Mouse (Mus musculus): ENCODE results near the gene Napb.

Napb gene

DNA sequence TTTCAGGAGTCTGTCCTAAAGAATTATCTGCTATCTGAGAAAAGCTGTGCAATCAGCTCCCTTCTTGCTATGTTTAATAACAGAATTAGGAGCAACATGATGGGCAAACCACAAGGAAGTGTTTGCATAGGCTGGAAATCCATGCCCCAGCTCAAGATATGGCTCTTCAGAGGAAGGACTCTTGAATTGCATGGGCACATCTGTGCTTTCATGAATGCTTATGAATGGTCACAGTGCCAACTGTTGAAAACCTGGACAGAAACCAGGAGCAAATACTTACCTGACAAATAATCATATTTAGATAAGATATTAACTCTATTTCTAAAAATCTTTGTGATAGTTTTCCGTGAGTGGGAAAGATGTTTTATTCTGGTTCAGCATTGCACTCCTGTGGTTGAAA, 45.4 kb downstream of the Napb start:
- no peak for DNase-seq

DNA sequence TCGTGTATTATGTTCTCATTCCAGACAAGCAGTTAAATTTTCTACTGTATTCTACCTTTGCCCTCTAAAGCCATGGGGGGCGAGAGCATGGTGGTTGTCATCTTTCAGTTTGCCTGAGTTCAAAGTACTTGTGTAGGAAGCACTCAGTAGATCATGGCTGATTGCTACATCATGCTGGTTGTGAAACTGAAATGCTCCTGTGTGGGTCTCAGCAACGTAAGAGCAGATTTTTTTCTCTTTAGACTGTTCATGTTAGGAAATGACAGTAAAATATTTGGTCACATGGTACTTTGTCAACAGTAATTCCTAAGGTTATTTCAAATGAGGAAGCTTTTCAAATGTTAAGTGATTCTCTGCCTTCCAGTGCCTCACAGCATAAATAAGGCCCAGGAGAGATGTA, 46.6 kb downstream of the Napb start:
- no peak for DNase-seq

DNA sequence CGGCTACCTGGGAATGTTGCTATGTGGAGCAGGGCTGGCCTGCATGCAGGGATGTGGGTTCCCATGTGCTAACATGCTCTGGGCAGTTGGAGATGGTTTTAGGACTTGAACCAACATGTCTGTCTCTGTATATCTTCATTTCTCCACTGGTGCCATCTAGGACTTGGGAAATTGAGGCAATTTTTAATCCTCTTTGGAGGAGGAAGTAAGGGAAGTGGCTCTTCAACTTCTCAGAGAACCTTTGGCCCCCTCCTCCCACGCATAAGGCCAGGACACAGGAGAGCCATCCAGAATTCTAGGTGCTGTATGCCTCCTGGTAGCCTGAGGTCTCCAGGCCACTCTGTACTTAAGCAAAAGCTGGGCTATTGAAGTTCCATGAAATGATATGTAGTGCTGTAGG, 47.3 kb downstream of the Napb start:
- DNase-seq, result no peak

DNA sequence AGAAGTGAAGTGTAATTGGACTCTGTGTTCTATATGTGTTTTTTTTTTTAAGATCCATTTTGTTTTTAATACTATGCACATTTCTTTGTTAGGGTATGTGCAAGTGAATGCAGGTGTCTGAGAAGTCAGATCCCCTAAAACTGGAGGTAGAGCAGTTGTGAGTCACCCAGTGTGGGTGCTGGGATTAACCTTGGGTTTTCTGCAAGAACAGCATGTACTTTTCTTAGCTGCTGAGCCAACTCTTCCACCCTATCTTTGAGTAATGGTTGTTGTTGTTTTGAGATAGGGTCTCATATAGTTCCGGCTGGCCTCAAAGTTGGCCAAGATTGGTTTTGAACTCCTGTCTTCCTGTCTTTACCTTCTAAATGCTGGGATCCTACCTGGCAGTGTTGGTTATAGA, 49.2 kb downstream of the Napb start:
- no peak for DNase-seq

DNA sequence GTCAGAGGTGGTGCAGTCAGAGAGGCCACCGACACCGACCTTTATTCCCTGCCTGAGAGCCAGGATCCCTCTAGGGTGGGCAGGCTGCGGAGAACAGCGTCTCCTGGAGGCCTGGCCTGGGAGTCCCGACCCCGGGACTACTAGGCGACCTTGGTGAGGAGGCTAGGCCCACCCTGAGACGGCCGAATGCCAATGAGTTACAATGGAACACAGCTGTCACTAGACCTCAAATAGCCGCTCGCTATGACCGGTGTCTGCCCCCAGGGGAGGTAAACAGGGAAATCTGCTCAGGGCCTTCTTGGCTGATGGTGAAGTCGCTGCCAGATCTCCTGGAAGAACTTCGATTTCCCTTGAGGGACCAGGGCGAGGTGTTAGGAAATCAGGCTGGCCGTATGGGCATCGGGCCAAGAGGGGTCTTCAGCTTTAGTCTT, 50.8 kb downstream of the Napb start:
- DNase-seq, result peak; percentile 71

DNA sequence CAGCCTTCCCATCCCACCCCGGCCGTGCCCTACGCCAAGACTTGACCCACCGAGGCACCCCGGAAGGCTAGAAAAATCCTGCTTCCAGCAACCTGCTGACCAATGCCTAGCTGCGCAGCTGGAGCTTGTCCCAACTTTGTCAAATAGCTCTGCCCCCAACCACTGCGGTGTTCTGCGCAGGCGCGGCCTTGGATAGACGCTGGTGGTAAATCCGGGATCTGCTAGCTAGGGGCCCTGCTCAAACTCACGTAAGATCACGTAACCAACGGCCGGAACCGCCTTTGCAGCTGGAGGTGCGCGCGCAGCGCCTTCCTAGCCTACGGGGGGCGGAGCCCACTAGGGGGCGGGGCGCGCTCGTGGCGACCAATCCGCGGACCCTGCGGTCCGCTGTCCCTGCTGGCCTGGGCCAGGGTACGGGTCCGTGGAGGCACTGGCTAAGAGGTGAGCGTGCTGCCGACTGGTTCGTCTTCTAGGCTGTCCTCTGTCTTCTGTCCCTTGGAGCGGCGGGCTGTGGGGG, 51.4 kb downstream of the Napb start, which contains the start of gene Gzf1:
Gene Gzf1, plus strand, starts transcription at position 249 of the 517 bp plus-strand sequence.
- peak; percentile 99 for DNase-seq

DNA sequence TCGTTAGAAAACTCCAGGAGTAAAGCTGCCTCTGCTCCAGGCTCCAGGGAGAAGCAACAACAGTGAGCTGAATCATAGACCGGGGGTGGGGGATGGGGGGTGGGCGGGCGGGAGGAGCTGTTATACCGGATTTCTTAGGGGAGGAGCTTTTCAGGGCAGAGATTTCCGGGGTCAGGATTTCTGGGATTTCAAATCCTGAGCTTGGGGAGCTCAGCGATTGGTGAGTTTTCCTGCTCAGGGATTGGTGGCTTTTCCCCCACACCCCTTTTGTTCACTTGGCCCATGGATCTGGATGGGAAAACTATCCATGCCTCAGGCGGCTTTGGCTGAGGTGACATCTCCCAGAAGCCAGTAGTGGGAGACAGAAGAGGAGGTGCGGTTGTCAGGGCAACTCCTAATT, 52.9 kb downstream of the Napb start:
- DNase-seq, result peak; percentile 94

DNA sequence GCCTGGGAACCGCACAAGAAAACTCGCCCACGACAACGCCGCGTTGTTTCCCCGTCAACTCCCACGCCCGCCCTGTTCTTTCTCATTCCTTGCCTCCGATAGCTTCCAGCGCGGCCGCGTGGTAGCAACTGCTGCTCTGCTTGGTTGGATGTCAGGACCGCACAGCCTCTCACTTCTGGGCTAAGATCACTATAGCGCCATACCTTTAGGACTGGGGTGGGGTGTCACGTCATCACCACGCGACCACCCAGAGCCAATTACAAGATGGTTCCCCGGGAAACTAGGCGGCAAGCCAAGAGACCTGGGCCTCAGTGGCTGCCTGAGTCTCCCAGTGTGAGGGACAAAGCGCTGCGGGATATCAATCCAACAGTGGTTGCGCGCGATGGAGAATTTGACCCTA, 54.5 kb downstream of the Napb start:
- peak; percentile 91 for DNase-seq

DNA sequence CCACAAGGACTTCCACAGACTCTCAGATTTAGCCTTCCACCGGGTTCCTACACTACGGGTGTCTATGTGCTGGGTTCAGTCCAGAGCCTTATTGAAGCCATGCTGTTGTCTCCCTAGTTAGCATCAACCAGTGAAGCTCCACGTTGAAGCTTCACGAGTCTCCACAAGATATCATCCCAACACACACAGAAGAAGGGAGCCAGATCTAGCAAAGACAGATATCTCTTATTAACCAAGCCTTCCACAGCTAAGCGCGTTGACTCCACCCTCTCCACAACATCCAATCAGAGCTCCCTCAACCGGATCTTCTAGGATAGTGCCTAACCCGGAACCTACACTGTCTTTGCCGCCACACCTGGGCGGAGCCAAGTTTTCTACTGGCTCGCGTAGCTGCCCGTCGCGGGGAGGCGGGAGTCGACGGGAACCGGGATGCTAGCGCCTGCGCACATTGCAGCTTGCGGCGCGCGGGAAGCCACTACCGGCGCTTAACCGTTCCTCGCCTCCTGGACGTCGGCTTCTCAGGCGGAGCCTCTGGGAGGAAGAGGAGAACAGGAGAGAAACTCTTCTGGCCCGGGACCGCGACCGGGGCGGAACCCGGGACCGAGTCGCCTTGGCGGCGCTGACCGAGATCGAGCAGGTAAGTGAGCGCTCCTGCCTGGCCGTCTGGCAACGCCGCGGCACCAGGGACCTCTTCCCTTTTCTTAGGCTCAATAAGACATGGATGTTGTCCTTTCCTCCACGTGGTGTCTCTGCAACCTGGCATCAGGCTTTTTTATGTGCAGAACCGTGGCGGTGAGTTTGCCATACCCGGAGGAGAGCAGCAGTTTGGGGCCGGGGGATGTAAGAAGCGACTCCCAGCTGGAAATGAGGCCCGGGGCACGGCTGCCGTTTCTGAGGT, 59.8 kb downstream of the Napb start, which contains the start of gene Nxt1:
Gene Nxt1, plus strand, starts transcription at position 403 of the 898 bp plus-strand sequence.
- peak; percentile 99 for DNase-seq

DNA sequence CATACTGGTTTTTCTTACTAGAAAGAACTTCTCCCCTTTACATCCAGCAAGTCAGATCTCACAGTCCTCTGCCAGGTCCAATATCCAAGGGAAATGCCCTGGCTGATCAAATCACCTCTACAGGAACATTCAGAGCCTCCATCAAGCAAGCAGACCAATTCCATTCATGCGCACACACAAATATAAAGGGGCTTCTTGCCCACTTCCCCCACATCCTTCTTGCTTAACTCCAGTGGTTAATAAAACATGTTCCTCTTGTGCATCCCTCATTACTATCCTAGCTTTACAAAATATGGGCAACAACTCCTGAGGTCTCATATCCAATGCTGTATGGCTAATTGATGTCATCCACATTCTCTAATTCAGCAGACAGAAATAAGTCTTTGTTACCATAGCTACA, 68.8 kb downstream of the Napb start:
- DNase-seq, result no peak

DNA sequence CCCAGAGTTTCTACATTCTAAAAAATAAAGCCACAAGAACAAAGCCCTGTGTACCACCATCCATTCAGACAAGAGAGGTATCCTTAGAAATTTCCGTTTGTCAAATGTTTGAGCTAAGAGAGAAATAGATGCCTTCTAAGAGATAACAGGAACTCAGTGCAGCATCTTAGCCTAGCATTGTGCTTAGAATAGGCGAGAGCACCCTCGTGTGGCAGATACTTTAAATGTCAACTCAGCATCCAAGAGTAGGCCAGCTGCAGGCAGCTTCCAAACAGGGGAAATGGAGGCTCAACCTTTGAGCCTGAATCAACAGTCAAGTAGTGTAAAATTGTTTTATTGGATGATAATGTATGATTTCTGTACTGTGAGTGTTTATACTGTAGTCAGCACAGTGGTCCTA, 77.3 kb downstream of the Napb start:
- peak; percentile 65 for DNase-seq

DNA sequence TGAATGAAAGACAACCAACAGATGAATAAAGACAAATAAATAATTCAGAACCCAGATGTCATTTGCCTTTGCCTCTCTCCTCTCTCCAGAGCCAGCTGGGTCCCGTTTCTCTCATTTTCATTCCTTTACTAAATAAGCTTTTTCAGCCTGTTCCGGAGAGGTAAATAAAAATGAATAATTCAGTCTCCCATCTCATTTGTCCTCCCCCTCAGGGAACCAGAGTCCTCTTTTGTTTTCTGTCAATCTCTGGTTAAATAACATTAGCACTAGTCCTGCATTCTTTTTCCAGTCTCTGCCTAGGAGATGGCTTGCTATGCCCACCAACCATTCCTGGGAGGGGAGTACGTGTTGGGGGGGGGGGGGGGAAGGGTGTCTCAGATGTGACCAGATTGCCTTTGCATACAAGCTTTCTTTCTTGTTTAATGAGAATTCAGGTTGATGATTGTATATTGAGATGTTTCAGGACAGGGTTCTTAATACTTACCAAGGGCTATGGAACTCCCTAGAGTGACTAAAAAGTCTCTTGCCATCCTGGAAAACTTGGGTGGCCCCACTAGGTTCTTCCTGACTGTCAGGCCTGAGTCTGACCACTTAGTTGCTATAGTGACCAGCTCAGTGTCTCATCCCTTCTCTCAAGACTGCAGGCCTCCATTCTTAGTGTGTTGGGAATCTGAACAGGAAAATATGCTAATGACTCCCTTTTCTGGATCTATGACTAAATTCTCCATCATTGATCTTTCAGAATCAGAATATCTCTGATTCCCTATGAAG, 81.5 kb downstream of the Napb start:
- no peak for DNase-seq

DNA sequence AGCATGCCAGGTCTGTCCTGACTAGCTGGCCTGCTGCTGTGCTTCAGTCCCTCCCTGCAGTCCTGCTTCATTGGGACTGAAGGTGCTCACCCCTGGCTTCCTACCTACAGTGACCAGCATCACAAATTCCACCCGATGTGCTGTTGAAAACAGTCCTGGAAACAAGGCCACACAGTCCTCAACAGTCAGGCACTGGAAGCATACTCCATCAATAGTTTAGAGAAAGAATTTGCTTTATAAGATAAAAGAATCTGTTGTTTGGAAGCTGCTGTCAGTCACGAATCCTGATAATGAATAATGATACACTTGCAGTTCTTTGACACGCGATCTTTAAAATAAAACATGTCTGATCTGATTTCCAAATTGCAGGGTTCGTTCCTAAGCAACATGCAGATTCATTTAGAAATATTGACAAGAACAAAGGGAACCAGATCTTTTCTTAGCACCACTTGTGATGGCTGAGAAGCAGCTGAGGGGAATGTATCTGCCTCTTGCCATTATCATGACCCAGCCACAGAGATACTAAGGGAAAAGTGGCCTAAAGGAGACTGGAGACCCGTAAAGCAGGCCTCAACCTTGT, 87.8 kb downstream of the Napb start:
- DNase-seq, result no peak
